Mouse (Mus musculus) erythroblast, embryonic 14.5 days (primary cell): ENCODE results near the gene F2r.

Experiments used
- GATA1 ChIP-seq: IDR thresholded peaks from 2 replicates; pipeline ENCODE4 v1.6.1; 2012; ENCODE audit warnings: low read length, inconsistent platforms, mixed read lengths
- TAL1 ChIP-seq: IDR thresholded peaks from 3 replicates; pipeline ENCODE4 v1.6.1; 2012; ENCODE audit warnings: low read length, inconsistent platforms, mixed read lengths

DNA sequence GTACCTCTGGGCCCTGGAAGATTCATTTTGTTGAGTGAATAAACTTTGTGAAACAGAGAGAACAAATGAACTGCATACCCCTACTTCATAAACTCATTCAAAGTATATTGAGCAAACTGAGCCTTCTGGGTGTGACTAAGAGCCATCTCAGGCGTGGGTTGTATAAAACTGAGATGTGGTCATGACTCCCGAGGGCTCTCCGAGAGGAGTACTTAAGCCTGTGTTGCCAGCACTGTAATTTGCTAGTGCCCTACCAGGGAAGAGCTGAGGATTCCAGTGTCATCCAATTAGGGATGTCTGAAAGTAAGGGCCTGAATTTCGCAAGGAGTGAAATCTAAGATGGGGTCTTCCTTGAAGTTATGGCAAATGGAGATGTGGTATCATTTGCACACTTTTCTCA is 30.7 kb downstream of the F2r start:
- no peak for TF ChIP-seq GATA1
- TF ChIP-seq TAL1, result no peak
